Mouse (Mus musculus): ENCODE results near the gene Meaf6.

- no peak for TF ChIP-seq CTCF (IDR thresholded peaks at IDR 0.05; ENCODE audit: borderline replicate concordance, extremely low read depth, insufficient read depth, insufficient read length)
- TF ChIP-seq POLR2A (IDR thresholded peaks at IDR 0.05; ENCODE audit: borderline replicate concordance, extremely low read depth, insufficient read depth, insufficient read length, poor library complexity, severe bottlenecking), result no peak
These were observed 59.7 kb downstream of the Meaf6 start for GRCm38 (mm10) chr4:125144627-125145026.
